Comparison of ENCODE assay signal across 8 mouse cellular contexts in the genomic region with DNA sequence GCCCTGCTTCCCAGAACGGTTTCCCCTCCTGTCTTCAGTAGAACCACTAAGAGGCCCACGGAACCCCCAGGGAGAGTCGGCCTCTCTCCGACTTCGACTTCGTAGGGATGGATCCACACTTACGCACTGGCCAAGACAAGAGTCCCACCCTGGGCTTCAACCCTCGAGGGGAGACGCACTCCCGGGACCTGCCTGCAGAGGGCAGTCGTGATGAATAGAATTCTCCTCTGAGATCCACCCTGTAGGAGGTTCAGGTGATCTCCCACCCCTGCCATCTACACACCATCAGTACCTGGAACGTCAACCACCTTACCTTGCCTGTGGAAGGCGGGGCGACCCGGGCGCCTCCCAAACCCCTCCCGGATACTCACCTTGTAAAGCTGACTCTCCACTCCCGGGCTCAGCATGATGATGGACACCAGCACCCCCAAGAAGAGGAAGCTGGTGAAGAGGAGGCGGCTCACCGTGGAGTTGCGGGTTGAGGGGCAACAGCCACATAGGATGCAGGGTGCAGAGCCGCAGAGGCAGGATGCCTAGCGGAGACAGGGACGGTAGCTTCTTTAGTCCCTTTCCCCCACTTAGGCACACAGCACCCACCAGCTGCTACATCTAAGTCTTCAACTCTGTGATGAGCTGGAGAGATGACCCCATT. TPM values are rescaled to one million over a fixed set of nuclear protein-coding genes. Genes with fewer than 3 reads are reported as not detected.
DNase-seq lines count a peak whose midpoint lies in the region; ATAC-seq lines count a peak whose summit lies in the region.

No protein-coding gene starts in this region.

- peak overlapping the region; percentile 14; the same call in 1 of the 2 replicates for H3K4me3 ChIP-seq in hindbrain, embryonic 10.5 days
- H3K4me3 ChIP-seq in hindbrain, embryonic 16.5 days (ENCODE audit: low read length), result no peak overlapping the region
- H3K4me3 ChIP-seq in forebrain, embryonic 15.5 days, result no peak overlapping the region
- no peak overlapping the region for H3K4me3 ChIP-seq in hindbrain, embryonic 14.5 days (replicated peaks; ENCODE audit: low read length)
- H3K4me3 ChIP-seq in midbrain, embryonic 12.5 days, result no peak overlapping the region

- H3K9me3 ChIP-seq in hindbrain, embryonic 10.5 days, result no peaks in the 10 kb centered on the region
- no peaks in the 10 kb centered on the region for H3K9me3 ChIP-seq in hindbrain, embryonic 16.5 days (ENCODE audit: control insufficient read depth, low read length)
- no peaks in the 10 kb centered on the region for H3K9me3 ChIP-seq in forebrain, embryonic 15.5 days
- H3K9me3 ChIP-seq in hindbrain, embryonic 14.5 days (ENCODE audit: control insufficient read depth, low read length), result no peaks in the 10 kb centered on the region
- H3K9me3 ChIP-seq in midbrain, embryonic 12.5 days, result no peaks in the 10 kb centered on the region; the same call in 1 of the 2 replicates

- H3K36me3 ChIP-seq in hindbrain, embryonic 10.5 days, result peaks cover 41% of the 10 kb centered on the region
- H3K36me3 ChIP-seq in hindbrain, embryonic 16.5 days (ENCODE audit: control insufficient read depth, insufficient read depth, low read length), result no peaks in the 10 kb centered on the region
- H3K36me3 ChIP-seq in forebrain, embryonic 15.5 days, result peaks cover 31% of the 10 kb centered on the region
- peaks cover 35% of the 10 kb centered on the region for H3K36me3 ChIP-seq in hindbrain, embryonic 14.5 days (replicated peaks; ENCODE audit: control insufficient read depth, insufficient read depth)
- H3K36me3 ChIP-seq in midbrain, embryonic 12.5 days, result peaks cover 41% of the 10 kb centered on the region

- WGBS in hindbrain, embryonic 10.5 days, result 22% methylated on average over 24 of the region's 24 CpGs
- WGBS in hindbrain, embryonic 16.5 days, result 24% methylated on average over 24 of the region's 24 CpGs
- WGBS in forebrain, embryonic 15.5 days, result 29% methylated on average over 24 of the region's 24 CpGs
- 21% methylated on average over 24 of the region's 24 CpGs for WGBS in hindbrain, embryonic 14.5 days
- WGBS in midbrain, embryonic 12.5 days, result 26% methylated on average over 24 of the region's 24 CpGs

- H3K9ac ChIP-seq in hindbrain, embryonic 16.5 days (ENCODE audit: low read depth, low read length), result no peak overlapping the region
- no peak overlapping the region for H3K9ac ChIP-seq in forebrain, embryonic 15.5 days (replicated peaks)
- H3K9ac ChIP-seq in hindbrain, embryonic 14.5 days, result no peak overlapping the region
- no peak overlapping the region for H3K9ac ChIP-seq in midbrain, embryonic 12.5 days (replicated peaks)

- ATAC-seq in hindbrain, embryonic 16.5 days, result no peak
- peak; percentile 51; the same call in 1 of the 2 replicates for ATAC-seq in forebrain, embryonic 15.5 days (replicated peaks)
- 0 out of 2 replicates have a peak, but pooled peaks have one; percentile 32 for ATAC-seq in hindbrain, embryonic 14.5 days (ENCODE audit: low FRiP score)
- ATAC-seq in midbrain, embryonic 12.5 days (ENCODE audit: low FRiP score, low read depth), result 0 out of 2 replicates have a peak, but pooled peaks have one; percentile 34

- peak; percentile 79 for DNase-seq in hindbrain, embryonic 10.5 days (ENCODE audit: low spot score)
- peak; percentile 70 for DNase-seq in cerebellum, adult 11-12 months
- peak; percentile 65 for DNase-seq in hindbrain, embryonic 14.5 days (ENCODE audit: low spot score)
- peak; percentile 69 to 73 for DNase-seq in left cerebral cortex, adult 18-20 months (ENCODE audit: low spot score in 2 of 2)
- peak; percentile 19 to 38 for DNase-seq in spleen, postnatal 36 days (ENCODE audit: low spot score in 2 of 2)

- peak overlapping the region; percentile 54; the same call in 1 of the 2 replicates for H3K27ac ChIP-seq in hindbrain, embryonic 10.5 days
- H3K27ac ChIP-seq in hindbrain, embryonic 16.5 days (ENCODE audit: low read depth, low read length), result no peak overlapping the region
- H3K27ac ChIP-seq in forebrain, embryonic 15.5 days (replicated peaks), result no peak overlapping the region
- H3K27ac ChIP-seq in hindbrain, embryonic 14.5 days, result no peak overlapping the region
- H3K27ac ChIP-seq in midbrain, embryonic 12.5 days (replicated peaks), result no peak overlapping the region

- H3K4me1 ChIP-seq in hindbrain, embryonic 10.5 days (replicated peaks), result peaks cover 49% of the 10 kb centered on the region
- no peaks in the 10 kb centered on the region; the same call in 1 of the 2 replicates for H3K4me1 ChIP-seq in hindbrain, embryonic 16.5 days (ENCODE audit: control insufficient read depth, insufficient read depth, low read depth, low read length)
- peaks cover 21% of the 10 kb centered on the region for H3K4me1 ChIP-seq in forebrain, embryonic 15.5 days
- H3K4me1 ChIP-seq in hindbrain, embryonic 14.5 days (replicated peaks; ENCODE audit: control insufficient read depth, insufficient read depth, low read length), result no peaks in the 10 kb centered on the region
- peaks cover 30% of the 10 kb centered on the region for H3K4me1 ChIP-seq in midbrain, embryonic 12.5 days

- H3K27me3 ChIP-seq in hindbrain, embryonic 10.5 days (ENCODE audit: insufficient read depth, poor library complexity, severe bottlenecking), result peaks cover 24% of the 10 kb centered on the region
- H3K27me3 ChIP-seq in hindbrain, embryonic 16.5 days (replicated peaks; ENCODE audit: control insufficient read depth, insufficient read depth, low read length), result no peaks in the 10 kb centered on the region
- no peaks in the 10 kb centered on the region for H3K27me3 ChIP-seq in forebrain, embryonic 15.5 days
- no peaks in the 10 kb centered on the region for H3K27me3 ChIP-seq in hindbrain, embryonic 14.5 days (ENCODE audit: control insufficient read depth, insufficient read depth, low read length)
- H3K27me3 ChIP-seq in midbrain, embryonic 12.5 days, result peaks cover 15% of the 10 kb centered on the region; the same call in 1 of the 2 replicates

- no peak overlapping the region for H3K4me2 ChIP-seq in hindbrain, embryonic 16.5 days (ENCODE audit: low read length)
- H3K4me2 ChIP-seq in forebrain, embryonic 15.5 days (replicated peaks), result 0 out of 2 replicates have a peak overlapping the region, but pooled peaks have one; percentile 4
- H3K4me2 ChIP-seq in hindbrain, embryonic 14.5 days (replicated peaks), result no peak overlapping the region
- peak overlapping the region; percentile 2; the same call in 1 of the 2 replicates for H3K4me2 ChIP-seq in midbrain, embryonic 12.5 days (replicated peaks)

RNA-seq across cellular contexts. Expression of a gene that starts 14.2 kb away (rescaled TPM):
- polyA plus RNA-seq in hindbrain, embryonic 10.5 days (2016; fragmentation: Nextera tagmentation; extraction: Ambion mirVana), result 53.1 and 65.7 TPM in 2 replicates
- 31.9 and 38.7 TPM in 2 replicates for polyA plus RNA-seq in hindbrain, embryonic 16.5 days (2015; fragmentation: Nextera tagmentation; extraction: Ambion mirVana)
- 87.4 and 97.3 TPM in 2 replicates for polyA plus RNA-seq in forebrain, embryonic 15.5 days (2015; fragmentation: Nextera tagmentation; extraction: Ambion mirVana)
- 32.3 and 35.5 TPM in 2 replicates for polyA plus RNA-seq in hindbrain, embryonic 14.5 days (2014; fragmentation: Nextera tagmentation; extraction: Ambion mirVana)
- 10 to 100 TPM; 11.5 to 12.8 TPM for total RNA-seq in left cerebral cortex, adult 18-20 months (2021)
- 62.3 and 66.3 TPM in 2 replicates for polyA plus RNA-seq in midbrain, embryonic 12.5 days (2016; fragmentation: Nextera tagmentation; extraction: Ambion mirVana)

RNA-seq across cellular contexts. Expression of a gene that starts 42.6 kb away (rescaled TPM):
- polyA plus RNA-seq in hindbrain, embryonic 10.5 days (2016; fragmentation: Nextera tagmentation; extraction: Ambion mirVana), result 0.84 TPM in 1 of 2 replicates, not detected in the other
- polyA plus RNA-seq in hindbrain, embryonic 16.5 days (2015; fragmentation: Nextera tagmentation; extraction: Ambion mirVana), result 1.3 and 1.4 TPM in 2 replicates
- 0.15 and 0.34 TPM in 2 replicates for polyA plus RNA-seq in forebrain, embryonic 15.5 days (2015; fragmentation: Nextera tagmentation; extraction: Ambion mirVana)
- polyA plus RNA-seq in hindbrain, embryonic 14.5 days (2014; fragmentation: Nextera tagmentation; extraction: Ambion mirVana), result 0.86 and 2.4 TPM in 2 replicates
- total RNA-seq in left cerebral cortex, adult 18-20 months (2021), result not detected
- not detected in 2 replicates for polyA plus RNA-seq in midbrain, embryonic 12.5 days (2016; fragmentation: Nextera tagmentation; extraction: Ambion mirVana)

RNA-seq across cellular contexts. Expression of a gene that starts 43.6 kb away (rescaled TPM):
- polyA plus RNA-seq in hindbrain, embryonic 10.5 days (2016; fragmentation: Nextera tagmentation; extraction: Ambion mirVana), result 12.3 and 33.1 TPM in 2 replicates
- 291 and 339 TPM in 2 replicates for polyA plus RNA-seq in hindbrain, embryonic 16.5 days (2015; fragmentation: Nextera tagmentation; extraction: Ambion mirVana)
- 95.6 and 102 TPM in 2 replicates for polyA plus RNA-seq in forebrain, embryonic 15.5 days (2015; fragmentation: Nextera tagmentation; extraction: Ambion mirVana)
- 272 and 285 TPM in 2 replicates for polyA plus RNA-seq in hindbrain, embryonic 14.5 days (2014; fragmentation: Nextera tagmentation; extraction: Ambion mirVana)
- 100 to 1,000 TPM; 135 to 150 TPM for total RNA-seq in left cerebral cortex, adult 18-20 months (2021)
- polyA plus RNA-seq in midbrain, embryonic 12.5 days (2016; fragmentation: Nextera tagmentation; extraction: Ambion mirVana), result 28.9 and 31.8 TPM in 2 replicates

RNA-seq across cellular contexts. Expression of a gene that starts 43.6 kb away (rescaled TPM):
- not detected in 2 replicates for polyA plus RNA-seq in hindbrain, embryonic 10.5 days (2016; fragmentation: Nextera tagmentation; extraction: Ambion mirVana)
- polyA plus RNA-seq in hindbrain, embryonic 16.5 days (2015; fragmentation: Nextera tagmentation; extraction: Ambion mirVana), result 1.2 and 1.8 TPM in 2 replicates
- 0.55 and 1.1 TPM in 2 replicates for polyA plus RNA-seq in forebrain, embryonic 15.5 days (2015; fragmentation: Nextera tagmentation; extraction: Ambion mirVana)
- 0.46 TPM in 1 of 2 replicates, not detected in the other for polyA plus RNA-seq in hindbrain, embryonic 14.5 days (2014; fragmentation: Nextera tagmentation; extraction: Ambion mirVana)
- total RNA-seq in left cerebral cortex, adult 18-20 months (2021), result under 1 TPM in 1 of 2 experiments, not detected in 1; 0.75 TPM
- polyA plus RNA-seq in midbrain, embryonic 12.5 days (2016; fragmentation: Nextera tagmentation; extraction: Ambion mirVana), result 0.51 TPM in 1 of 2 replicates, not detected in the other

Comparison
In these comparisons a context has a peak if more than half of its experiments do, and no peak if none do; other contexts are left out.
1. DNase-seq: peak in every context shown above with its lines; median percentile 79 in hindbrain, embryonic 10.5 days; 71 in left cerebral cortex, adult 18-20 months; 70 in cerebellum, adult 11-12 months; 65 in hindbrain, embryonic 14.5 days; 28 in spleen, postnatal 36 days.
2. H3K4me2 ChIP-seq: peak in forebrain, embryonic 15.5 days (single experiment) and midbrain, embryonic 12.5 days (single experiment); none in hindbrain, embryonic 16.5 days (single experiment) and hindbrain, embryonic 14.5 days (single experiment).